Mouse (Mus musculus) 3T3-L1 (cell line): ENCODE data around the gene Lpp.

ENCODE experiments used
- DNase-seq: peaks from one replicate; pipeline ENCODE4 v3.0.0-alpha.2; 2015; ENCODE audit warnings: low read depth, low spot score

The Lpp gene

GRCm38 (mm10) chr16:24434531-24435114, 41.3 kb downstream of the Lpp start:
- DNase-seq, result peak; percentile 83

- DNase-seq, result no peak
Observed at GRCm38 (mm10) chr16:24435115-24435553, 41.8 kb downstream of the Lpp start.

GRCm38 (mm10) chr16:24438438-24438837, 45.1 kb downstream of the Lpp start:
- no peak for DNase-seq

GRCm38 (mm10) chr16:24441338-24441737, 48.0 kb downstream of the Lpp start:
- no peak for DNase-seq

GRCm38 (mm10) chr16:24442500-24443122, 49.3 kb downstream of the Lpp start:
- DNase-seq, result no peak

GRCm38 (mm10) chr16:24443123-24443515, 49.8 kb downstream of the Lpp start:
- no peak for DNase-seq

- DNase-seq, result no peak
Observed at GRCm38 (mm10) chr16:24443555-24443954, 50.2 kb downstream of the Lpp start.

- DNase-seq, result peak; percentile 75
Observed at GRCm38 (mm10) chr16:24444818-24445217, 51.5 kb downstream of the Lpp start.

- no peak for DNase-seq
Observed at GRCm38 (mm10) chr16:24445473-24445872, 52.2 kb downstream of the Lpp start.

- DNase-seq, result no peak
Observed at GRCm38 (mm10) chr16:24446449-24446848, 53.1 kb downstream of the Lpp start.

GRCm38 (mm10) chr16:24447666-24448492, 54.6 kb downstream of the Lpp start:
- DNase-seq, result peak; percentile 77

GRCm38 (mm10) chr16:24448493-24448845, 55.2 kb downstream of the Lpp start:
- peak; percentile 70 for DNase-seq

- no peak for DNase-seq
Observed at GRCm38 (mm10) chr16:24449806-24450205, 56.5 kb downstream of the Lpp start.

GRCm38 (mm10) chr16:24450256-24450655, 56.9 kb downstream of the Lpp start:
- no peak for DNase-seq

GRCm38 (mm10) chr16:24451123-24451522, 57.8 kb downstream of the Lpp start:
- DNase-seq, result no peak

GRCm38 (mm10) chr16:24453536-24453935, 60.2 kb downstream of the Lpp start:
- DNase-seq, result no peak

GRCm38 (mm10) chr16:24454493-24454892, 61.2 kb downstream of the Lpp start:
- DNase-seq, result peak; percentile 31

- DNase-seq, result no peak
Observed at GRCm38 (mm10) chr16:24455361-24455855, 62.1 kb downstream of the Lpp start.

GRCm38 (mm10) chr16:24463842-24464241, 70.5 kb downstream of the Lpp start:
- DNase-seq, result no peak

- no peak for DNase-seq
Observed at GRCm38 (mm10) chr16:24464436-24464835, 71.1 kb downstream of the Lpp start.

GRCm38 (mm10) chr16:24465633-24466032, 72.3 kb downstream of the Lpp start:
- DNase-seq, result no peak

GRCm38 (mm10) chr16:24467544-24468290, 74.4 kb downstream of the Lpp start:
- no peak for DNase-seq
